Comparison of ENCODE assay signal across 8 mouse cellular contexts in the genomic region with DNA sequence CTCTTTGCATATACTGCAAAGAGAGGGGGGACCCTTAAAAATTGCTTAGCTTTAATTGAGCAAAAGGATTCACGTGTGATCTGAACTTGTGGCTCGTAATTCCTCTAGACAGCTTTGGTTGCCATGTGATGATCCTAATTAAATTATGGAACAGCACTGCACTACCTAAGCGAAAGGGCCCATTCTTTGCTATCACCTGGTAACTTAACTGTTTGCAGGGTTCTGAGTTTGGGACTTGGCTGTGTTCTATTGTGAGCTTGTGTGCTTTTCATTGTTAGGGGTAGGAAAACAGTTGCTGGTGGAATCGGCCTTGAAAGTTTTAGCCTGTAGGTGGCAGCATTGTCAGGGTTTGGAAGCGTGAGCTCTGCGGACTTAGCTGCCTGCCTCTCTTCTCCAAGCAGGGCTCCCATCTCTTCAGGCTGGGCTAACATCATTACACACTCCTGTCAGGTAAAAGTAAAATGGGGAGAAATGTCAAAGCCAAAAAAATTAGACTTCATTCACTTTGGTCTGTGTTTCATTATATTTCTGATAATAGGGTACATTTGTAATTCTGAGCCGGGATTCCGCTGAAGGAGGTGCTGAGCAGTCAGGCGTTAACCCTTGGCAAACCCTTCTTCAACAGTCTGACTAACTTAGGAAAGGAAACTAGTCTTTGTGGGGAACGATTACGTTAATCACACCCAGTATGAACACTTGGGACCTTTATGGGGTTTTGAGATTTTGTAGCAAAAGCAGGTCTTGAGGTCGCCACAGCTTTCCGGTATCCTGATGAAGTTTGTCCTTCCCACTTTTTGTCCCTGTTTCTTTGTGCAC.
DNase-seq lines count a peak whose midpoint lies in the region; ATAC-seq lines count a peak whose summit lies in the region.
"Had no signal": no experiment of that assay in that cellular context is flagged by ENCODE, and none has a peak within 500 bp of the region (broad histone marks: within the 10 kb centered on the region; RNA-seq: fewer than 3 reads in every experiment).

No protein-coding gene starts in this region.

- no peaks in the 10 kb centered on the region for H3K4me1 ChIP-seq in hindbrain, embryonic 16.5 days (ENCODE audit: control insufficient read depth, insufficient read depth, low read depth, low read length)

- ATAC-seq in frontal cortex, adult (ENCODE audit: low TSS enrichment), result peak; percentile 100
- peak; percentile 92 for ATAC-seq in hindbrain, embryonic 16.5 days
- peak; percentile 99 for ATAC-seq in megakaryocyte progenitor cell, adult 5-6 weeks (replicated peaks; ENCODE audit: poor library complexity)

- no peak overlapping the region for H3K27ac ChIP-seq in hindbrain, embryonic 16.5 days (ENCODE audit: low read depth, low read length)

- WGBS in hindbrain, embryonic 16.5 days, result 28% methylated on average over 13 of the region's 13 CpGs

- no peaks in the 10 kb centered on the region for H3K9me3 ChIP-seq in hindbrain, embryonic 16.5 days (ENCODE audit: control insufficient read depth, low read length)

- peak overlapping the region; percentile 41 for H3K4me2 ChIP-seq in hindbrain, embryonic 16.5 days (ENCODE audit: low read length)

- H3K36me3 ChIP-seq in hindbrain, embryonic 16.5 days (ENCODE audit: control insufficient read depth, insufficient read depth, low read length), result no peaks in the 10 kb centered on the region

- no peak overlapping the region; the same call in 1 of the 2 replicates for H3K9ac ChIP-seq in hindbrain, embryonic 16.5 days (ENCODE audit: low read depth, low read length)

- DNase-seq in WW6 (ENCODE audit: low read depth, low spot score), result peak; percentile 16
- peak; percentile 59 for DNase-seq in cerebellum, adult 8-10 months
- peak; percentile 63 to 73 for DNase-seq in layer of hippocampus, postnatal 36 days
- peak; percentile 88 for DNase-seq in right cerebral cortex, postnatal 4 days

- H3K27me3 ChIP-seq in hindbrain, embryonic 16.5 days (replicated peaks; ENCODE audit: control insufficient read depth, insufficient read depth, low read length), result no peaks in the 10 kb centered on the region

- no peak overlapping the region for H3K4me3 ChIP-seq in hindbrain, embryonic 16.5 days (ENCODE audit: low read length)
- H3K4me3 ChIP-seq: myocyte had no signal

Comparison
In these comparisons a context has a peak if more than half of its experiments do, and no peak if none do; other contexts are left out.
1. DNase-seq: peak in every context shown above with its lines; median percentile 88 in right cerebral cortex, postnatal 4 days; 68 in layer of hippocampus, postnatal 36 days; 59 in cerebellum, adult 8-10 months; 16 in WW6.